Mouse (Mus musculus): ENCODE data around the gene Gm7271. TPM values are rescaled to one million over a fixed set of nuclear protein-coding genes. Genes with fewer than 3 reads are reported as not detected.

The Gm7271 gene
- total RNA-seq, 2 experiments from 2014 or later = not detected

Other genes with a start within 250 kb of the Gm7271 start
- 10 to 100 TPM; 36.8 to 39.4 TPM for gene Clock, start 179.2 kb upstream of the Gm7271 start, total RNA-seq (2021)
- gene Pdcl2, start 152.9 kb upstream of the Gm7271 start, total RNA-seq (2021) = not detected
- not detected for gene Nmu, start 120.3 kb upstream of the Gm7271 start, total RNA-seq (2021)
- gene Exoc1, start 45.3 kb downstream of the Gm7271 start, total RNA-seq (2021) = 10 to 100 TPM; 19.4 to 20.7 TPM
- gene Cep135, start 104.7 kb downstream of the Gm7271 start, total RNA-seq (2021) = 1 to 10 TPM; 4.5 to 4.9 TPM
- gene C530008M17Rik, start 172.5 kb downstream of the Gm7271 start, total RNA-seq (2021) = 1 to 10 TPM; 3.9 to 4.1 TPM